Mouse (Mus musculus): Measurements from ENCODE around the gene Ehmt1.

The Ehmt1 gene

GRCm38 (mm10) chr2:24912189-24912588 is 7.2 kb downstream of the Ehmt1 start:
- DNase-seq (ENCODE audit: low read depth, low spot score) = peak; percentile 78

DNA sequence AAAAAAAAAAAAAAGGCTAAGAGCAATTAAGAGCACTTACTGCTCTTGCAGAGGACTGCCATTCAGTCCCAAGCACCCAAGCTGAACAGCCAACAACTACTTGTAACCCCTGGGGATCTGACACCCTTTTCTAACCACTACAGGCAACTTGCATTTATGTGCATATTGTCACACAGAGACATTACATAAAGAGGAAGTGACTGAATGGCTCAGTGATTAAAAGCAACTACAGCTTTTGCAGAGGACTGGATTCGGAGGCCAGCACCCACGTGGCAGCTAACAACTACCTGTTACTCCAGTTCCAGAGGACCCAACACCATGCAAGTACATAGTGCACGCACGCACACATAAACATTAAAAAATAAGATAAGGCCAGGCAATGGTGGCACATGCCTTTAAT is 8.9 kb downstream of the Ehmt1 start:
- DNase-seq (ENCODE audit: low read depth, low spot score) = peak; percentile 51

DNA sequence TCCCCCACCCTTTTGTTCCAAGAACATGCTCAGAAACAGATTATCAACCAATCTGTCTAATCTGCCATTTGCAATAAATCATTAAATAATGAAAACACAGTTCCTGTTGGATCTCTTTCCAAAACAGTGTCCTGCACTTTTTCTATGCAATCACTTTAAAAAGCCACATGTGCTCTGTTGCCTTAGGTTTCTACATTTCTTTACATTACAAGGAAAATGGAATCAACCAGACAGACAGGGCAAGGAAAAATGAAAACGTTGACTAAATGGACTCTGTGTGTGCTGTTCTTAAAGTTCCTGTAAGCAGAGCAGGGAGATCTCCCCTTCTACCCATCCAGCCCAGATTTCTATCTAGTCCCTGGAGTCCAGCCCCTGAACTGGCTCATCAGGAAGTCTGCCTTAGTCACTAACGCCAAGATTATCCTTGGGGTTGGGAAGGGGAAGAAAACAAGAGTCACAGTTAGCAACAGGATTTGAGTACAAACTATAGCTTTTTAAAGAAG is 13.7 kb downstream of the Ehmt1 start:
- DNase-seq (ENCODE audit: low read depth, low spot score) = no peak

DNA sequence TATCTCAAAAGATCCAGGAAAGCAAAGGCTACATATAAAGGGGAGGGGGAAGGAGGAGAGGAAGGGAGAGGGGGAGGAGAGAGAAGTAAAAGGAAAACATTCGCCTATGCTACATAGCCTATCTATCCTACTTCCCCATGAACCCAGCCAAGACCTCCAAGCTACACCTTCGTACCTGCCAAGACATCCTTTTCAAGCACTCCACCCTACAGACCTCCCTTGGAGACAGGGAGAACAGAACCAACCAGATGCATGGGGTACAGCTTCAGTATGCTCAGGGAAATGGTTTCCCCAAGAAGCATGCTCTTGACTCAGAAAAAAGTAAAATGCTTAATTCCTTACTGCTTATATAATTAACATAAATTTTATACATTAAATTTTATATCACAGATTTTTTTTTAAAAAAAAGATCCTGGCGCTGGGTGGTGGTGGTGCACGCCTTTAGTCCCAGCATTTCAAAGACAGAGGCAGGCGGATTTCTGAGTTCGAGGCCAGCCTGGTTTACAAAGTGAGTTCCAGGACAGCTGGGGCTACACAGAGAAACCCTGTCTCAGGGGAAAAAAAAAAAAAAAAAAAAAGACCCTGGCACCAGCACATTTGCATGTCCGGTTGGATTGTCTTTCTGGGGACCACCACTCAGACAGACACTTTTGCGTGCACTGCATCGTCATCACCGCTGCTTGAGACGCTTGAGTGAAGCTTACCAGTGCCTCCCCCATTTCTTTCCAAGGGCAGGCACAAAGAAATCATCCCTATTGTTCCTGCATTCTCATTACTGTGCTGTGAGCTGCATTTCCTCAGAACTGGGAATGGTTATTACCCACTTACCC is 14.4 kb downstream of the Ehmt1 start:
- no peak for DNase-seq (ENCODE audit: low read depth, low spot score)

GRCm38 (mm10) chr2:24902999-24903398 is 16.4 kb downstream of the Ehmt1 start:
- no peak for DNase-seq (ENCODE audit: low read depth, low spot score)

- DNase-seq (ENCODE audit: low read depth, low spot score) = no peak
Measured at GRCm38 (mm10) chr2:24901055-24901454, 18.4 kb downstream of the Ehmt1 start.

- DNase-seq (ENCODE audit: low read depth, low spot score) = no peak
Measured at GRCm38 (mm10) chr2:24899292-24899691, 20.1 kb downstream of the Ehmt1 start.

GRCm38 (mm10) chr2:24896761-24897160 is 22.7 kb downstream of the Ehmt1 start:
- no peak for DNase-seq (ENCODE audit: low read depth, low spot score)

DNA sequence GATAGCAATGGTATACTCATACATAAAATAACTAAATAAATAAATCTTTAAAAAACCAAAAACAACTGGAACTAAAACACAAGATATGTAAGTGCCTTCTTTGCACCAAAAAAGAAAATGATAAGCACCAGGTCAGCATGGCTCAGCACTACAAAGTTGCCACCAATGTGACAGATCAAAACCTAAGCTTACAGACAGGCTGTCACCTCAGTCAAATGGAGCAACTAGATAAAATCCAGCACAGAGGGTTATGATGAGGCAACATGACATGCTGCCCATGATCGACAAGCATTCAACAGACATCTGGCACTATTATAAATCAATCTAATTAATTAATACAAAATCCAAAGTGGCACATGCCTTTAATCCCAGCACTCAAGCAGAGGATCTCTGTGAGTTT is 25.2 kb downstream of the Ehmt1 start:
- no peak for DNase-seq (ENCODE audit: low read depth, low spot score)

DNA sequence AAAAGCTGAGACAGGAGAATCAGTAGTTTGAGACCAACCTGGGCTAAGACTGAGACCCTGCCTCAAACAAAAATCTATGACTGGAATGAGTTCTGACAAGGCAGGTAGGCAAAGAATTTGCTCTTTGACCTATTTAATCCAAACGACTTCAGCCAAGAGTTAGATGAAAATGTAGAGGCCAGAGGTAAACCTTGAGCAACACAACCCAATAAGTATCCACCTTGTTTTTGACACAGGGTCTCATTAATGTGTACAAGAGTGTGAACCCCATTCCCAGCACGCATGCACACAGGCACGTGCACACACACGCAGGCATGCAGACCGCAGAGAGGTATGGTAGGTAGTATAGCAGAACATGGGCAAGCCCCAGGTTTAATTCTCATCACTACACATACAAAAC is 27.1 kb downstream of the Ehmt1 start:
- no peak for DNase-seq (ENCODE audit: low read depth, low spot score)

DNA sequence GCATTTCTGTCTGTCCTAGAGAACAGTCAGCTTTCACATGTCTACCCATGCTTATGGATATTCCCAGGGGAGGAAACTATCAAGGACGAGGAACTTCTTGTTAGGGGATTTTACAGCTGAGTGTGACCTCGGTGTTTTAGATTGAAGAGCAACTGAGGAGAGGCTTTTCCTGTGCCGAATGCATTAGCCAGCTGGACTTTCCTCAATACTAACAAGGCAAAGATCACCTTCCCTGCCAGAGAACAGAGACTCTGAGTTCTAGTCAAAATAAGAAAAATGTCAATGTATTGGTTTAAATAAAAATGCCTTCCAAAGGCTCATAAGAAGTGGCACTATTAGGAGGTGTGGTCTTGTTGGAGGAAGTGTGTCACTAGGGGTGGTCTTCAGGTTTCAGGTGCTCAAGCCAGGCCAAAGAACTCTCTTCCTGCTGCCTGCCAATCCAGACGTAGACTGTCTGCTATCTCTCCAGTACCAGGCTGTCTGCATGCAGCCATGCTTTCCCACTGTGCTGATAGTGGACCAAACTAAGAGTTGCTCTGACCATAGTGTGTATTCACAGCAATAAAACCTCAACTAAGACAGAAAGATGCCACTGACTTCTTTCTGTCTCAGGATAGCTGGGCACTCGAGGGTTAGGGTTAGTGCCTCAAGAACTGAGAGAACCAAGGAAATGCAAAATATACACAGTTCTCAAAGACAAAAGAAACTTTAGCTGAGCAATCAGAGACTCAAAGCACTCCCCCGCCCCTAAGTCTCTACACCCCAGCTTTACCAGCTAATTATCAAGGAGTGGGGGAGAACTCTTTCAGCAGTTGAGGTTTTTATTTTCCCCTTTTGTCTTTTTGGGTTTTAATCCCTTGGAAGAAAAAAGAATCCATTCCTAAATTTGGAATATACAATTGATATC is 28.6 kb downstream of the Ehmt1 start:
- DNase-seq (ENCODE audit: low read depth, low spot score) = no peak

- DNase-seq (ENCODE audit: low read depth, low spot score) = peak; percentile 48
Measured at GRCm38 (mm10) chr2:24888895-24889294, 30.5 kb downstream of the Ehmt1 start.

- DNase-seq (ENCODE audit: low read depth, low spot score) = no peak
Measured at GRCm38 (mm10) chr2:24880686-24881085, 38.7 kb downstream of the Ehmt1 start.

- no peak for DNase-seq (ENCODE audit: low read depth, low spot score)
Measured at GRCm38 (mm10) chr2:24870952-24871351, 48.5 kb downstream of the Ehmt1 start.

- peak; percentile 51 for DNase-seq (ENCODE audit: low read depth, low spot score)
Measured at GRCm38 (mm10) chr2:24863010-24863409, 56.4 kb downstream of the Ehmt1 start.

- peak; percentile 61 for DNase-seq (ENCODE audit: low read depth, low spot score)
Measured at GRCm38 (mm10) chr2:24852408-24852807, 67.0 kb downstream of the Ehmt1 start.

DNA sequence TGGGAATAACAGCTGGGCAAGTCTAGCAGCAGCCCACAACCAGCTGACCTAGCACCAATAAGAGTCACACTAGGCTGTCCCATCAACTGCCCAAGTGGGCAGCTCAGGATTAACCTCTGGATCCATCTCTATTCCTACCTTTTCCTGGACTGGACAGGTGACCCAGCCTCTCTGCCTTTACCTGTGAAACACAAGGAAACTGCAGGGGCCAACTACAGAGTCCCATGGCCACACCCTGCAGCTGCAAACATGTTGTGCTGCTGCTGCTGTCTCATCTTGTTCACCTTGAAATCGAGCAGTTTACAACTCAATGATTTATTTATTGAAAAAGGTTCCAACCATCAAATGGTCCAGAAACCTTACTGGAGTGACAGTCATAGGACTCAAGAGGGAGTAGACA is 72.9 kb downstream of the Ehmt1 start:
- no peak for DNase-seq (ENCODE audit: low read depth, low spot score)

DNA sequence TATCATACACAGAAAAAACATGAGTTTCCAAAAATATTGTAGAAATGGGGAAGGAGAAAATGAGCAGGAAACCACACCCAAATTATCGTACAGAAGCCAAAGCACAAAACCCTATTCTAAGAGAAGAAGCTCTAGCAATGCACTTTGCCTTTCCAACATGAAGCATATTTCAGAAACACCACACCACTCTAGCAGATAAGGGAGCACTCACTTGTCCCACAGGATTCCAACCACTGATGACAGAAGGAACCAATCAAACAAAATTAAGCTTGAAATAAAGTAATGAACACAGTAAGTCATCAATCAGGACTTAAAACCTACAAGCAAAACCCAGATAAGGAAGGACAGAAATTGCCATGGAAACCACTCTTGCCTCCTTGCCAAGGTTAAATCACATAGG is 74.2 kb downstream of the Ehmt1 start:
- DNase-seq (ENCODE audit: low read depth, low spot score) = no peak

DNA sequence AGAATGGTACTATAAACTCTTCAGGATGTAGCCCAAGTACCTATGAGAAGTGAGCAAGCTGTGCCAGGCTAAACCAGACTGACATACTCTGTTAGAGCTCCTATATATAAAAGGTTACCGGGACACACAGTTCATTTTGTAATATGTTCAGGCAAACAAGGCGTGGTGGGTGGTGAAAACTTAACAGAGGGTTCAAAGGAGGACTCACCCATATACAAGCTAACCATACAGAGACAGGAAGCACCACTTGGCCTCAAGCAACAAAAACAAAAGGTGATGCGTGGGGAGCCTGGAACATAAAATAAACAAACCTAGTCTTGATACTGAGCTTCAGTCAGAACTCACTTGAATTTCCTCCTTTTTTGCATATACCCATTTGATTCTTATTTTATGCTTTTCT is 88.8 kb downstream of the Ehmt1 start:
- DNase-seq (ENCODE audit: low read depth, low spot score) = no peak

GRCm38 (mm10) chr2:24809746-24810145 is 109.7 kb downstream of the Ehmt1 start:
- DNase-seq (ENCODE audit: low read depth, low spot score) = no peak

GRCm38 (mm10) chr2:24807691-24808090 is 111.7 kb downstream of the Ehmt1 start:
- DNase-seq (ENCODE audit: low read depth, low spot score) = no peak

DNA sequence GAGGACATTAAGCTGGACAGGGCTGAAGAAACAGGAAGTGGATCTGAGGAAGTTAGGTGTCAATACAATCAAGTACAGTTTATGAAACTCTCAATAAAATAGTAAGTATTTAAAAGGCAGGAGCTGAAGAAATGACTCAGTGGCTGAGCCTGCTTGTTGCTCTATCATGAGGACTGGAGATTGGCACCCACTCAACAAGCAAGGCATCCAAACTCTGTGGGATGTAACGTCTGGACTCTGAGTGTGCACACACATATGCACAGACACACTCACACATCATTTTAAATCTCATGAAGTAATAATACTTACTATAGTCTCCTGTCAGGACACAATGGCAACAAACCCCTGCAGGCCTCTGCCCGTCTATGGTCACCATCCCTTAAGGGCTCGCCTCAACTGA is 112.4 kb downstream of the Ehmt1 start:
- DNase-seq (ENCODE audit: low read depth, low spot score) = no peak

DNA sequence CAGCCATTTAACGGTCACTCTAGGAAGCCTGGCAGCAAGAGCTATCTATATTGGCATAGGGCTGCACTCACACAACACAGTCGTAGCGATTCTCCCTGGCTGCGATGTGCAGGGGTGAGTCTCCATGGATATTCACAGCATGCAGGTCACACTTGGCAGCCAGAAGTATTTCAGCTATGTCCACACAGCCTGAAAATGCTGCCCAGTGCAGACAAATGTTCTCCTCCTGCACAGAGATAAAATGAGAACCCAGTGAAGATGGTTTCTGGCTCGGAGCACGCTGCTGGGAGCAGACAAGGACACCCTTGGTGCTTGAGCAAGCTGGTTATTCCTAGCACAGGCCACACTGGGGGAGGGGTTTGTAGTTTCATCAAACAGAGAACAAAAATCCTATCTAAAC is 113.3 kb downstream of the Ehmt1 start:
- DNase-seq (ENCODE audit: low read depth, low spot score) = no peak
